Mouse (Mus musculus) lung, postnatal 0 days (tissue): ENCODE data around the gene Clec14a.

Experiments used
- CTCF ChIP-seq: IDR thresholded peaks from 2 replicates; pipeline ENCODE4 v1.5.1; 2016; ENCODE audit warnings: antibody characterized with exemption, mild to moderate bottlenecking
- EP300 ChIP-seq: IDR thresholded peaks from 2 replicates; pipeline ENCODE4 v1.6.1; 2016; ENCODE audit warnings: antibody characterized with exemption, mild to moderate bottlenecking, control low read depth

GRCm38 (mm10) chr12:58232489-58232888, 36.6 kb downstream of the Clec14a start:
- TF ChIP-seq CTCF: no peak
- no peak for TF ChIP-seq EP300
